Mouse (Mus musculus) heart, adult 2 months (tissue): Measurements from ENCODE around the gene Cxcr5.

Experiments used
- CTCF ChIP-seq: fragments of 200-600 bp; IDR thresholded peaks from 2 replicates; pipeline ENCODE4 v1.8.1; 2022; ENCODE audit warnings: antibody characterized with exemption, mild to moderate bottlenecking, moderate library complexity
- EP300 ChIP-seq: fragments of 200-500 bp; IDR thresholded peaks from 2 replicates; pipeline ENCODE4 v1.6.1; 2011; ENCODE audit warnings: low read depth, low read length, control low read depth; ENCODE audit not compliant: insufficient read depth
- POLR2A ChIP-seq: fragments of 200-500 bp; IDR thresholded peaks from 2 replicates; pipeline ENCODE4 v1.6.1; 2011; ENCODE audit warnings: mild to moderate bottlenecking, low read depth, low read length, control low read depth; ENCODE audit not compliant: insufficient read depth

DNA sequence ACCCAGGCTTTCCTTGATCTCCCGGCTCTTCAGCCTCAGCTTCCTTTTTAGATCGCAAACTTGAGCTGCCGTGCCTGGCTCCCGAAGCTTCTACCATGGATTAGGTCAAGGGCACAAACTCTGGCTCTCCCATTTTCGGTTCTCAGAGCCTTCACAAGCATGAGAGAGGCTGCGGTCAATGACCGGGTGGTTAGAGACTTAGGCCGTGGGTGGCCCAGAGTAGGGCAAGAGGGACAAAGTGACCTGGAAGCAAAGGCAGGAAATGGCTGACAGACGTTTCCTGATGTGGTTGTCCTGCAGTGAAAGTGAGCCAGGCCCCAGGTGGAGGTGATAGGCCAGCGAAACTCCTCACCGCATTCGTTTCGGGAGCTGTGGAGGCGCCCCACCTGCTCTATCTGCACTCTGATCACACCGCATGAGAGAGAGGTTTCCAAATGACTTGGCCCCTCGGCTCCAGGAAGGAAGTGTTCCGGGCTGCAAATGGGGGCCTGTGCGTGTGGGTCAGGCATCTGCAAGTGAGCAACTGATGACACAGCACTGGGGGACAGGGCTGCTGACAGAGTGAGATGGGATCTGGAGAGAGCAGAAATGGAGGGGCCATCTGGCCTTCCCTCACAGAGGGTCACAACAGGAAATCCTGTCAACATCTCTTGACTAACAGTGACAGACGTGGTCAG, 23.9 kb downstream of the Cxcr5 start:
- TF ChIP-seq CTCF = no peak
- no peak for TF ChIP-seq EP300
- no peak for TF ChIP-seq POLR2A
